In the genomic region with DNA sequence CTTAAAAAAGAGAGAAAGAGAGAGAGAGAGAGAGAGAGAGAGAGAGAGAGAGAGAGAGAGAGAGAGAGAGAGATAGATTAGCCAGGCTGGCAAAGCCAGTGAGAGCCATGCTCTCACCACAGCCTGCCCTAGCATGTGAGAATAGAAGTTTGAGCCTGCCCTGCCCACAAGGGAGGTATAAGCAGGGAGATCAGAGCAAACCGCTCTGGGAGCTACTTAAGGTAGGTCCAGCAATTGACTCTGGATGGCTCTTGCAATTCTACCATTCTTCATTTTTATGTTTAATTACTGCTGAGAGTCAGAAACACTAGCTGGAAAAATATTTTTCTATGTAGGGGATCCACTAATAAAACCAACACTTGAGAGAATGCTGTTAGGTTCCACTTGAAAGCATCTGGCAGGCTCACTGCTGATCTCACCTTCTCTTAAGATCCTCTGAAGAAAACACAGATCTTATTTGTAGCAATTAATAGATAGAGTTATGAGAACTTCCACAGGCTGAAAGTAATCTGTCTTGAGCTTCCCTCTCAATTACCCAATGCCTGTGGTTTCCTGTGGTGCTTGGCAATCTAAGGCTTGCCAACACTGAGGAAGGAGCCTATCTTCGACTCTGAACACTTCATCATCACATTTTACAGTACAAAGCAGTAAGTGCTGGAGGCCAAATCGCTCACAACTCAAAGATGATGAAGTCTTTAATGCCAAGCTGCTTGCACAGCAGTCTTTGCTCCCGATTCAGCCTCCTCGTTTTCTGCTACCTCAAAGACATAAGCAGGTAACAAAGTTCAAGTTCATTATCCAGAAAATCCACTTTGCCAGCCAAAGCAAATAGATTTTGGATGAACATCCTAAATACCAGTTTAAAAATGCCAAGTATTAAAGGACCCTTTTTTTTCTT, we compare ENCODE assay signal across 19 mouse cellular contexts.
A peak's percentile ranks its signal among the peaks of the same experiment; 100 is the strongest.
DNase-seq lines count a peak whose midpoint lies in the region; ATAC-seq and TF ChIP-seq lines count a peak whose summit lies in the region.
"Had no signal": no experiment of that assay in that cellular context is flagged by ENCODE, and none has a peak within 500 bp of the region (broad histone marks: within the 10 kb centered on the region; RNA-seq: fewer than 3 reads in every experiment).

No protein-coding gene starts in this region.

- DNase-seq in embryonic facial prominence, embryonic 14.5 days (ENCODE audit: low spot score), result peak; percentile 5
- DNase-seq in embryonic facial prominence, embryonic 10.5 days (ENCODE audit: low spot score), result no peak
- peak; percentile 58 for DNase-seq in liver, adult 2 months (ENCODE audit: extremely low read depth, low read depth, low spot score)
- DNase-seq in liver (no peak), Patski (ENCODE audit: low read depth, low spot score) (peak; percentile 64)
- no peak for DNase-seq in left cerebral cortex, adult 2 months (ENCODE audit: extremely low spot score in 1 of 2, low spot score in 2 of 2)
- no peak for DNase-seq in urinary bladder, postnatal 14 days (ENCODE audit: low spot score)
- DNase-seq: embryo, embryonic 11 days; gastrocnemius, postnatal 25 days; left cerebral cortex, postnatal 4 days; lung, adult 18-20 months; thymus, adult 18-20 months; thymus, postnatal 4 days had no signal

- CTCF ChIA-PET in Patski (lab: Charles Lee), result interaction anchor here (1.0 kb wide), 1 partner anchor 53 kb away, joined by 3 read pairs; no protein-coding TSS in a partner anchor

- in situ Hi-C loops in Patski (cut with MboI; ENCODE audit: low pct_unique_long_range_greater_than_20kb), result no loop called here

- POLR2A ChIA-PET in Patski (lab: Charles Lee), result interaction anchor here (0.6 kb wide), 2 partner anchors 24 to 479 kb away, joined by 3 read pairs; no protein-coding TSS in a partner anchor

- H3K79me2 ChIP-seq in liver, adult 2 months (ENCODE audit: control insufficient read depth, insufficient read depth, low read length), result no peaks in the 10 kb centered on the region

- ATAC-seq in embryonic facial prominence, embryonic 14.5 days (ENCODE audit: low read depth), result no peak
- peak; percentile 89 for ATAC-seq in Patski
- ATAC-seq in granulocyte monocyte progenitor cell, adult 5-6 weeks (replicated peaks; ENCODE audit: poor library complexity, severe bottlenecking), result peak; percentile 97

- H3K4me3 ChIP-seq in embryonic facial prominence, embryonic 14.5 days (ENCODE audit: low read depth, low read length), result no peak overlapping the region
- no peak overlapping the region for H3K4me3 ChIP-seq in embryonic facial prominence, embryonic 10.5 days
- no peak overlapping the region for H3K4me3 ChIP-seq in liver, adult 2 months (ENCODE audit: insufficient read depth, low read depth, low read length)
- no peak overlapping the region for H3K4me3 ChIP-seq in left cerebral cortex, adult 2 months
- H3K4me3 ChIP-seq: layer of hippocampus, adult 2 months; midbrain, embryonic 12.5 days; stomach, embryonic 15.5 days had no signal

- H3K36me3 ChIP-seq in embryonic facial prominence, embryonic 14.5 days (ENCODE audit: control insufficient read depth, insufficient read depth, low read length), result no peaks in the 10 kb centered on the region
- no peaks in the 10 kb centered on the region for H3K36me3 ChIP-seq in embryonic facial prominence, embryonic 10.5 days (replicated peaks)
- H3K36me3 ChIP-seq in liver, adult 2 months (ENCODE audit: control insufficient read depth, insufficient read depth, low read length), result no peaks in the 10 kb centered on the region
- H3K36me3 ChIP-seq: G1E; midbrain, embryonic 12.5 days; stomach, embryonic 15.5 days had no signal

- H3K9me3 ChIP-seq in embryonic facial prominence, embryonic 14.5 days (ENCODE audit: control insufficient read depth, low read length), result no peaks in the 10 kb centered on the region
- H3K9me3 ChIP-seq in embryonic facial prominence, embryonic 10.5 days, result no peaks in the 10 kb centered on the region
- H3K9me3 ChIP-seq: G1E; midbrain, embryonic 12.5 days; stomach, embryonic 15.5 days had no signal

- H3K4me2 ChIP-seq in embryonic facial prominence, embryonic 14.5 days (ENCODE audit: low read depth, low read length), result no peak overlapping the region
- H3K4me2 ChIP-seq: liver, embryonic 11.5 days; midbrain, embryonic 12.5 days; stomach, embryonic 15.5 days had no signal

- intact Hi-C loops in left cerebral cortex, adult 2 months (cut with DNase I), result no loop called here

- no peak for TF ChIP-seq POLR2A in liver, adult 2 months (IDR thresholded peaks at IDR 0.05; ENCODE audit: extremely low read depth, insufficient read depth, low read length)

- no peaks in the 10 kb centered on the region for H3K4me1 ChIP-seq in embryonic facial prominence, embryonic 14.5 days (ENCODE audit: control insufficient read depth, insufficient read depth, low read length)
- no peaks in the 10 kb centered on the region for H3K4me1 ChIP-seq in embryonic facial prominence, embryonic 10.5 days
- peaks cover 2% of the 10 kb centered on the region; the same call in 1 of the 2 replicates for H3K4me1 ChIP-seq in liver, adult 2 months (ENCODE audit: control insufficient read depth, insufficient read depth, low read length)
- H3K4me1 ChIP-seq: midbrain, embryonic 12.5 days; stomach, embryonic 15.5 days had no signal

- H3K9ac ChIP-seq in embryonic facial prominence, embryonic 14.5 days (ENCODE audit: low read depth, low read length), result no peak overlapping the region
- no peak overlapping the region for H3K9ac ChIP-seq in liver, adult 2 months (ENCODE audit: low read depth, low read length)
- H3K9ac ChIP-seq: midbrain, embryonic 12.5 days; stomach, embryonic 15.5 days had no signal

- no peak overlapping the region for H3K27ac ChIP-seq in embryonic facial prominence, embryonic 14.5 days (replicated peaks; ENCODE audit: low read depth, low read length)
- no peak overlapping the region for H3K27ac ChIP-seq in embryonic facial prominence, embryonic 10.5 days (replicated peaks)
- no peak overlapping the region for H3K27ac ChIP-seq in liver, adult 2 months (replicated peaks; ENCODE audit: insufficient read depth, low read depth, low read length)
- no peak overlapping the region for H3K27ac ChIP-seq in left cerebral cortex, adult 2 months
- H3K27ac ChIP-seq: layer of hippocampus, adult 2 months; midbrain, embryonic 12.5 days; stomach, embryonic 15.5 days had no signal

- no peaks in the 10 kb centered on the region for H3K27me3 ChIP-seq in embryonic facial prominence, embryonic 14.5 days (replicated peaks; ENCODE audit: control insufficient read depth, insufficient read depth, low read length)
- no peaks in the 10 kb centered on the region for H3K27me3 ChIP-seq in embryonic facial prominence, embryonic 10.5 days (replicated peaks; ENCODE audit: low read depth, poor library complexity, severe bottlenecking)
- no peaks in the 10 kb centered on the region for H3K27me3 ChIP-seq in liver, adult 2 months (ENCODE audit: control insufficient read depth, insufficient read depth, low read length)
- no peaks in the 10 kb centered on the region for H3K27me3 ChIP-seq in Patski
- H3K27me3 ChIP-seq: midbrain, embryonic 12.5 days; stomach, embryonic 15.5 days had no signal

- WGBS in embryonic facial prominence, embryonic 14.5 days, result 75% methylated on average over 5 of the region's 5 CpGs
- 81% methylated on average over 5 of the region's 5 CpGs for WGBS in embryonic facial prominence, embryonic 10.5 days
- 46% methylated on average over 5 of the region's 5 CpGs for WGBS in liver, adult 2 months

- TF ChIP-seq CTCF in liver, adult 2 months (IDR thresholded peaks at IDR 0.05; ENCODE audit: low read depth, low read length), result no peak
- TF ChIP-seq CTCF in Patski (IDR thresholded peaks at IDR 0.05), result no peak
- no peak for TF ChIP-seq CTCF in left cerebral cortex, adult 2 months (IDR thresholded peaks at IDR 0.05)

Comparison
In these comparisons a context has a peak if more than half of its experiments do, and no peak if none do; other contexts are left out.
1. DNase-seq: peak in embryonic facial prominence, embryonic 14.5 days (single experiment), liver, adult 2 months (single experiment) and Patski (single experiment); none in embryonic facial prominence, embryonic 10.5 days (single experiment), liver (single experiment), left cerebral cortex, adult 2 months (0 of 2) and urinary bladder, postnatal 14 days (single experiment).